Comparison of ENCODE assay signal across 14 mouse cellular contexts in the genomic region with DNA sequence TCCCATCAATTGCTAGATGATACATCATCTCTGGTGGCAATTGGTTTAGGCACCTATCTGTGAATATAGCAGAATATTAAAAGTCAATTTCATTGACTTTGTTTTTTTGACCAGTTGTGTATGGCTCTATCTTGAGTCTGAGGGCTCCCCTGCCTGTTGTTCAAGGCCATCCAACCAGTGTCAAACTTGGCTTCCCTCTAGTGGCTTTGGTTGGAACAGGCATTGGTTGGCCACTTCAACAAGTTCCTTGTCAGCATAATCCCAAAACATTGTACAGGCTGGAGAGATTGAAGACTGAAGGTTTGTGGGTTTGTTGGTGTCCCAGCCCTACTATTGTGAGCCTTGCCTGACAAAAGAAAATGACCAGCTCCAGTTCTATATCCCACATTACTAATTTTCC. TPM values are rescaled to one million over a fixed set of nuclear protein-coding genes. Genes with fewer than 3 reads are reported as not detected.
A peak's percentile ranks its signal among the peaks of the same experiment; 100 is the strongest.
DNase-seq lines count a peak whose midpoint lies in the region; TF ChIP-seq lines count a peak whose summit lies in the region.
"Had no signal": no experiment of that assay in that cellular context is flagged by ENCODE, and none has a peak within 500 bp of the region (broad histone marks: within the 10 kb centered on the region; RNA-seq: fewer than 3 reads in every experiment).

No protein-coding gene starts in this region.

- no peak overlapping the region for H3K27ac ChIP-seq in gastrocnemius, adult 2 months
- no peak overlapping the region for H3K27ac ChIP-seq in cerebellum, adult 2 months (ENCODE audit: insufficient read depth, low read length)
- H3K27ac ChIP-seq: midbrain, embryonic 10.5 days had no signal

- no peak for TF ChIP-seq POLR2A in cerebellum, adult 2 months (IDR thresholded peaks at IDR 0.05; ENCODE audit: borderline replicate concordance, insufficient read depth, low read length)

- no peak for DNase-seq in gastrocnemius, adult 2 months
- no peak for DNase-seq in gastrocnemius, adult 8-10 months (ENCODE audit: low spot score in 2 of 2)
- DNase-seq in lung, postnatal 10 days, result peak; percentile 2
- no peak for DNase-seq in lung, adult 18-20 months
- peak; percentile 23 for DNase-seq in NIH3T3 (ENCODE audit: low read depth)
- peak; percentile 37 for DNase-seq in kidney, postnatal 10 days
- no peak for DNase-seq in right cerebral cortex, adult 2 months (ENCODE audit: low spot score in 2 of 2)
- no peak for DNase-seq in cerebellum, adult 2 months
- DNase-seq: cerebellum, adult 11-12 months; gastrocnemius, postnatal 25 days had no signal

- H3K27me3 ChIP-seq in cerebellum, adult 2 months (ENCODE audit: control insufficient read depth, insufficient read depth, low read length), result no peaks in the 10 kb centered on the region

- intact Hi-C loops in gastrocnemius, adult 2 months (cut with DNase I), result no loop called here

- no peaks in the 10 kb centered on the region for H3K4me1 ChIP-seq in cerebellum, adult 2 months (ENCODE audit: control insufficient read depth, insufficient read depth, low read length)
- H3K4me1 ChIP-seq: midbrain, embryonic 10.5 days had no signal

- peak; percentile 18; the same call in 1 of the 2 replicates for TF ChIP-seq CTCF in gastrocnemius, adult 2 months (IDR thresholded peaks at IDR 0.05)
- no peak for TF ChIP-seq CTCF in cerebellum, adult 2 months (IDR thresholded peaks at IDR 0.05; ENCODE audit: borderline replicate concordance, insufficient read depth, low read depth, low read length)

- H3K4me3 ChIP-seq in gastrocnemius, adult 2 months, result no peak overlapping the region
- no peak overlapping the region for H3K4me3 ChIP-seq in cerebellum, adult 2 months (replicated peaks; ENCODE audit: insufficient read depth, low read depth, low read length)
- H3K4me3 ChIP-seq: midbrain, embryonic 10.5 days had no signal

RNA-seq across cellular contexts. Expression of a gene that starts 2.9 kb away (rescaled TPM):
- total RNA-seq in gastrocnemius, adult 2 months (2021), result not detected
- not detected for total RNA-seq in gastrocnemius, adult 8-10 months (2022)
- polyA plus RNA-seq in cerebellum, adult 2 months (2012; rRNA removed), result not detected in 2 replicates
- total RNA-seq: gastrocnemius, postnatal 25 days had no signal
- polyA plus RNA-seq: intestine, embryonic 14.5 days; limb, embryonic 11.5 days; midbrain, embryonic 10.5 days; stomach, embryonic 14.5 days had no signal

RNA-seq across cellular contexts. Expression of a gene that starts 31.6 kb away (rescaled TPM):
- not detected for total RNA-seq in gastrocnemius, adult 2 months (2021)
- total RNA-seq in gastrocnemius, adult 8-10 months (2022), result not detected
- not detected in 2 replicates for polyA plus RNA-seq in cerebellum, adult 2 months (2012; rRNA removed)
- total RNA-seq: gastrocnemius, postnatal 25 days had no signal
- polyA plus RNA-seq: intestine, embryonic 14.5 days; limb, embryonic 11.5 days; midbrain, embryonic 10.5 days; stomach, embryonic 14.5 days had no signal

RNA-seq across cellular contexts. Expression of a gene that starts 38.6 kb away (rescaled TPM):
- total RNA-seq in gastrocnemius, adult 2 months (2021), result not detected
- total RNA-seq in gastrocnemius, adult 8-10 months (2022), result not detected
- polyA plus RNA-seq in cerebellum, adult 2 months (2012; rRNA removed), result not detected in 2 replicates
- total RNA-seq: gastrocnemius, postnatal 25 days had no signal
- polyA plus RNA-seq: intestine, embryonic 14.5 days; limb, embryonic 11.5 days; midbrain, embryonic 10.5 days; stomach, embryonic 14.5 days had no signal

RNA-seq across cellular contexts. Expression of a gene that starts 45.5 kb away (rescaled TPM):
- not detected for total RNA-seq in gastrocnemius, adult 2 months (2021)
- total RNA-seq in gastrocnemius, adult 8-10 months (2022), result not detected
- polyA plus RNA-seq in cerebellum, adult 2 months (2012; rRNA removed), result not detected in 2 replicates
- total RNA-seq: gastrocnemius, postnatal 25 days had no signal
- polyA plus RNA-seq: intestine, embryonic 14.5 days; limb, embryonic 11.5 days; midbrain, embryonic 10.5 days; stomach, embryonic 14.5 days had no signal

Comparison
In these comparisons a context has a peak if more than half of its experiments do, and no peak if none do; other contexts are left out.
1. DNase-seq: peak in lung, postnatal 10 days (single experiment), NIH3T3 (single experiment) and kidney, postnatal 10 days (single experiment); none in gastrocnemius, adult 2 months (single experiment), gastrocnemius, adult 8-10 months (0 of 2), lung, adult 18-20 months (0 of 2), right cerebral cortex, adult 2 months (0 of 2) and cerebellum, adult 2 months (0 of 2).